Mouse (Mus musculus): ENCODE data around the gene Slco1c1. TPM values are rescaled to one million over a fixed set of nuclear protein-coding genes. Genes with fewer than 3 reads are reported as not detected.

Gene Slco1c1
- polyA plus RNA-seq, 2 experiments = 0.02 TPM; not detected in 1

GRCm38 (mm10) chr6:141494909-141495308 lies 29.3 kb upstream of the Slco1c1 start:
- no peak for DNase-seq (ENCODE audit: low read depth in 3 of 3, low spot score in 3 of 3)
- no peak overlapping the region for H3K4me3 ChIP-seq (ENCODE audit: insufficient read depth in 1 of 2, low read depth in 2 of 2, low read length in 2 of 2)
- H3K9ac ChIP-seq (replicated peaks) = no peak overlapping the region
- H3K36me3 ChIP-seq (replicated peaks; ENCODE audit: control insufficient read depth, insufficient read depth, low read depth) = no peaks in the 10 kb centered on the region
- TF ChIP-seq CTCF (IDR thresholded peaks at IDR 0.05; ENCODE audit: low read depth) (no peak), EP300 (IDR thresholded peaks at IDR 0.05; ENCODE audit: low read depth) (no peak)
- H3K9me3 ChIP-seq (ENCODE audit: control insufficient read depth, low read length) = no peaks in the 10 kb centered on the region
- no peaks in the 10 kb centered on the region for H3K27me3 ChIP-seq (ENCODE audit: control insufficient read depth, insufficient read depth, low read length)
- H3K4me2 ChIP-seq (ENCODE audit: low read depth) = no peak overlapping the region
- ATAC-seq (ENCODE audit: insufficient read depth) = no peak
- H3K4me1 ChIP-seq (replicated peaks; ENCODE audit: control insufficient read depth in 2 of 2, insufficient read depth in 2 of 2, low read length in 1 of 2) = no peaks in the 10 kb centered on the region
- no peak overlapping the region for H3K27ac ChIP-seq
- 61% methylated on average over 4 of the region's 4 CpGs for WGBS (ENCODE audit: insufficient replicate concordance)

GRCm38 (mm10) chr6:141495634-141496418 lies 28.3 kb upstream of the Slco1c1 start:
- no peak for TF ChIP-seq EP300 (IDR thresholded peaks at IDR 0.05; ENCODE audit: low read depth)
- DNase-seq (ENCODE audit: low read depth in 3 of 3, low spot score in 3 of 3) (no peak), ATAC-seq (ENCODE audit: insufficient read depth) (no peak)
- Histone ChIP-seq H3K4me2 (ENCODE audit: low read depth) (no peak overlapping the region), H3K4me3 (ENCODE audit: insufficient read depth in 1 of 2, low read depth in 2 of 2, low read length in 2 of 2) (no peak overlapping the region), H3K9me3 (ENCODE audit: control insufficient read depth, low read length) (no peaks in the 10 kb centered on the region), H3K27me3 (ENCODE audit: control insufficient read depth, insufficient read depth, low read length) (no peaks in the 10 kb centered on the region), H3K36me3 (replicated peaks; ENCODE audit: control insufficient read depth, insufficient read depth, low read depth) (no peaks in the 10 kb centered on the region), H3K4me1 (replicated peaks; ENCODE audit: control insufficient read depth in 2 of 2, insufficient read depth in 2 of 2, low read length in 1 of 2) (no peaks in the 10 kb centered on the region), H3K27ac (no peak overlapping the region), H3K9ac (replicated peaks) (no peak overlapping the region)
- WGBS (ENCODE audit: insufficient replicate concordance) = 38% methylated on average over 13 of the region's 13 CpGs

DNA sequence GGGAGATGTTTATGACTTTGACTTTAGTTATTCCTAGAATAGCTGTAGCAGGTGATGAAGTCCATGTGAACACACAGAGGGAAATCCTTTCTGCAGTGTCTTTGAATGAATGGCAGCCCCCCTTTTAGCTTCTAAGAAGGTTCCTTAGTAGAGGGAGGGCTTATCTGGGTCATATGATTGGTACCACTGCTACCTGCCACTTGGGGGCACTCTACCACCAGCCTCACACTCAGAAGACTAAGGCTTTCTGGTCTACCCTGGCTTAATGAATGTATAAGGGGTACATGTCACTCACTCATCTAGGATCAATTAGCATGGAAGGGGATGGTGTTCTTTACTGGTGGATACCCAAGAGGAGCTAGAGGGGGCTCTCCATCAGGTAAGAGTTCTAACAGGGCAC lies 24.7 kb upstream of the Slco1c1 start:
- no peak for TF ChIP-seq EP300 (IDR thresholded peaks at IDR 0.05; ENCODE audit: low read depth)
- peak; percentile 19; the same call in 1 of the 2 replicates for TF ChIP-seq CTCF (IDR thresholded peaks at IDR 0.05; ENCODE audit: low read depth)
- no peaks in the 10 kb centered on the region for H3K4me1 ChIP-seq (replicated peaks; ENCODE audit: control insufficient read depth in 2 of 2, insufficient read depth in 2 of 2, low read length in 1 of 2)
- H3K27ac ChIP-seq = no peak overlapping the region
- no peak for ATAC-seq (ENCODE audit: insufficient read depth)
- DNase-seq (ENCODE audit: low read depth in 3 of 3, low spot score in 3 of 3) = no peak
- no peak overlapping the region for H3K9ac ChIP-seq (replicated peaks)
- H3K27me3 ChIP-seq (ENCODE audit: control insufficient read depth, insufficient read depth, low read length) = no peaks in the 10 kb centered on the region
- no peak overlapping the region for H3K4me3 ChIP-seq (ENCODE audit: insufficient read depth in 1 of 2, low read depth in 2 of 2, low read length in 2 of 2)
- H3K36me3 ChIP-seq (replicated peaks; ENCODE audit: control insufficient read depth, insufficient read depth, low read depth) = no peaks in the 10 kb centered on the region
- no peak overlapping the region for H3K4me2 ChIP-seq (ENCODE audit: low read depth)
- H3K9me3 ChIP-seq (ENCODE audit: control insufficient read depth, low read length) = no peaks in the 10 kb centered on the region

GRCm38 (mm10) chr6:141501171-141501570 lies 23.0 kb upstream of the Slco1c1 start:
- Histone ChIP-seq H3K9ac (replicated peaks) (no peak overlapping the region), H3K36me3 (replicated peaks; ENCODE audit: control insufficient read depth, insufficient read depth, low read depth) (no peaks in the 10 kb centered on the region), H3K27ac (no peak overlapping the region), H3K4me3 (ENCODE audit: insufficient read depth in 1 of 2, low read depth in 2 of 2, low read length in 2 of 2) (no peak overlapping the region), H3K9me3 (ENCODE audit: control insufficient read depth, low read length) (no peaks in the 10 kb centered on the region), H3K27me3 (ENCODE audit: control insufficient read depth, insufficient read depth, low read length) (no peaks in the 10 kb centered on the region), H3K4me2 (ENCODE audit: low read depth) (no peak overlapping the region), H3K4me1 (replicated peaks; ENCODE audit: control insufficient read depth in 2 of 2, insufficient read depth in 2 of 2, low read length in 1 of 2) (no peaks in the 10 kb centered on the region)
- ATAC-seq (ENCODE audit: insufficient read depth) (no peak), DNase-seq (ENCODE audit: low read depth in 3 of 3, low spot score in 3 of 3) (no peak)
- WGBS (ENCODE audit: insufficient replicate concordance) = 58% methylated on average over 3 of the region's 3 CpGs
- TF ChIP-seq EP300 (IDR thresholded peaks at IDR 0.05; ENCODE audit: low read depth) (no peak), CTCF (IDR thresholded peaks at IDR 0.05; ENCODE audit: low read depth) (no peak)

- DNase-seq (ENCODE audit: low read depth in 3 of 3, low spot score in 3 of 3) (peak in 1 of 3 experiments; percentile 0), ATAC-seq (ENCODE audit: insufficient read depth) (0 out of 2 replicates have a peak, but pooled peaks have one; percentile 13)
- no peak overlapping the region for H3K4me2 ChIP-seq (ENCODE audit: low read depth)
- 0 out of 4 replicates have a peak, but pooled peaks cover 0 to 1% of the 10 kb centered on the region in 2 experiments for H3K4me1 ChIP-seq (replicated peaks; ENCODE audit: control insufficient read depth in 2 of 2, insufficient read depth in 2 of 2, low read length in 1 of 2)
- no peak for TF ChIP-seq EP300 (IDR thresholded peaks at IDR 0.05; ENCODE audit: low read depth)
- TF ChIP-seq CTCF (IDR thresholded peaks at IDR 0.05; ENCODE audit: low read depth) = no peak
- H3K9ac ChIP-seq (replicated peaks) = no peak overlapping the region
- no peaks in the 10 kb centered on the region for H3K27me3 ChIP-seq (ENCODE audit: control insufficient read depth, insufficient read depth, low read length)
- no peaks in the 10 kb centered on the region for H3K36me3 ChIP-seq (replicated peaks; ENCODE audit: control insufficient read depth, insufficient read depth, low read depth)
- no peak overlapping the region for H3K4me3 ChIP-seq (ENCODE audit: insufficient read depth in 1 of 2, low read depth in 2 of 2, low read length in 2 of 2)
- H3K9me3 ChIP-seq (ENCODE audit: control insufficient read depth, low read length) = no peaks in the 10 kb centered on the region
- WGBS (ENCODE audit: insufficient replicate concordance) = 47% methylated on average over 2 of the region's 2 CpGs
- no peak overlapping the region for H3K27ac ChIP-seq
Measured at GRCm38 (mm10) chr6:141522541-141522940, 1.6 kb upstream of the Slco1c1 start.
